Mouse (Mus musculus): ENCODE data around the gene Nell1. TPM values are rescaled to one million over a fixed set of nuclear protein-coding genes. Genes with fewer than 3 reads are reported as not detected.
A peak's percentile ranks its signal among the peaks of the same experiment; 100 is the strongest.

The Nell1 gene
- total and polyA plus RNA-seq, 2 experiments from 2014 or later = 0.05 TPM; not detected in 1

- H3K4me2 ChIP-seq (ENCODE audit: low read depth, low read length) = no peak overlapping the region
- WGBS = 78% methylated on average over 6 of the region's 6 CpGs
- no peaks in the 10 kb centered on the region for H3K9me3 ChIP-seq (replicated peaks; ENCODE audit: control insufficient read depth, low read length)
- DNase-seq (ENCODE audit: low spot score) (no peak), ATAC-seq (ENCODE audit: insufficient read depth, low read depth) (no peak)
- no peaks in the 10 kb centered on the region for H3K4me1 ChIP-seq (ENCODE audit: control insufficient read depth, insufficient read depth)
- no peak overlapping the region for H3K4me3 ChIP-seq (ENCODE audit: low read depth, low read length)
- no peak for TF ChIP-seq CTCF (IDR thresholded peaks at IDR 0.05; ENCODE audit: low read depth)
- TF ChIP-seq EP300 (IDR thresholded peaks at IDR 0.05; ENCODE audit: low read depth) = no peak
- H3K27me3 ChIP-seq (ENCODE audit: control insufficient read depth, insufficient read depth, low read length) = no peaks in the 10 kb centered on the region
- no peak overlapping the region for H3K27ac ChIP-seq (ENCODE audit: low read depth)
- no peaks in the 10 kb centered on the region for H3K36me3 ChIP-seq (replicated peaks; ENCODE audit: control insufficient read depth, insufficient read depth, low read length)
- H3K9ac ChIP-seq (replicated peaks; ENCODE audit: low read depth, low read length) = no peak overlapping the region
Measured at GRCm38 (mm10) chr7:50186306-50186705, 211.6 kb downstream of the Nell1 start.

- Histone ChIP-seq H3K9ac (replicated peaks; ENCODE audit: low read depth, low read length) (no peak overlapping the region), H3K4me2 (ENCODE audit: low read depth, low read length) (no peak overlapping the region), H3K27me3 (ENCODE audit: control insufficient read depth, insufficient read depth, low read length) (no peaks in the 10 kb centered on the region), H3K9me3 (replicated peaks; ENCODE audit: control insufficient read depth, low read length) (no peaks in the 10 kb centered on the region), H3K4me3 (ENCODE audit: low read depth, low read length) (no peak overlapping the region), H3K36me3 (replicated peaks; ENCODE audit: control insufficient read depth, insufficient read depth, low read length) (no peaks in the 10 kb centered on the region), H3K27ac (ENCODE audit: low read depth) (no peak overlapping the region), H3K4me1 (ENCODE audit: control insufficient read depth, insufficient read depth) (no peaks in the 10 kb centered on the region)
- ATAC-seq (ENCODE audit: insufficient read depth, low read depth) (no peak), DNase-seq (ENCODE audit: low spot score) (no peak)
- 86% methylated on average over 7 of the region's 7 CpGs for WGBS
- TF ChIP-seq EP300 (IDR thresholded peaks at IDR 0.05; ENCODE audit: low read depth) = no peak
- TF ChIP-seq CTCF (IDR thresholded peaks at IDR 0.05; ENCODE audit: low read depth) = no peak
Measured at GRCm38 (mm10) chr7:50193955-50194354, 219.3 kb downstream of the Nell1 start.

DNA sequence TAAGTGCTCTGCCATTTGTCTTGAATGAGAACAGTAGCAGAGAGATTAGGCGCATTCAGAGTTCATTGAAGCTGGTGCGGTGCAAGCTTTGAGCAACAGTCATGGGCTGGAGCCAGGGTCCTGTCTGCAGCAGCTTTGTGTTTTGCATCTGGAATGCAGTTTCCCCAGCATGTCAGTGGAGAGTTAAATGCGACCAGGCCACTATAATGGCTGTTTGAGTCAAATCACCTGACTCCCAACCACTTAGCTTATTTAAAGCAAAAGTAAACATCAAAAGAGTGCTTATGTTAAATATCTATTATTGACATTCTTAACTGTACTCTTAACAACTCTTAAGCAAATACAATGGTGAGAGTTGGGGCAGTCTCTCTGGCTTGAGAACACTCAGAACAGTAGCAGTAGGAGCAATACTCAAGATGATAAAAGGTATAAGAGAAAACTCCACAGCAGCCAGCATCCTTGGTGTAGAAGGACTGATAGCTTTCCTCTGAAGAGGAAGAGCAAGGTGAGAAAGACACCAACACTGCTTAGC lies 220.5 kb downstream of the Nell1 start:
- ATAC-seq (ENCODE audit: insufficient read depth, low read depth) (no peak), DNase-seq (ENCODE audit: low spot score) (no peak)
- no peaks in the 10 kb centered on the region for H3K27me3 ChIP-seq (ENCODE audit: control insufficient read depth, insufficient read depth, low read length)
- H3K9ac ChIP-seq (replicated peaks; ENCODE audit: low read depth, low read length) = no peak overlapping the region
- H3K4me2 ChIP-seq (ENCODE audit: low read depth, low read length) = no peak overlapping the region
- no peaks in the 10 kb centered on the region for H3K9me3 ChIP-seq (replicated peaks; ENCODE audit: control insufficient read depth, low read length)
- no peak overlapping the region for H3K27ac ChIP-seq (ENCODE audit: low read depth)
- 43% methylated on average over 3 of the region's 3 CpGs for WGBS
- H3K4me1 ChIP-seq (ENCODE audit: control insufficient read depth, insufficient read depth) = no peaks in the 10 kb centered on the region
- TF ChIP-seq CTCF (IDR thresholded peaks at IDR 0.05; ENCODE audit: low read depth) = no peak
- TF ChIP-seq EP300 (IDR thresholded peaks at IDR 0.05; ENCODE audit: low read depth) = no peak
- H3K4me3 ChIP-seq (ENCODE audit: low read depth, low read length) = no peak overlapping the region
- no peaks in the 10 kb centered on the region for H3K36me3 ChIP-seq (replicated peaks; ENCODE audit: control insufficient read depth, insufficient read depth, low read length)

DNA sequence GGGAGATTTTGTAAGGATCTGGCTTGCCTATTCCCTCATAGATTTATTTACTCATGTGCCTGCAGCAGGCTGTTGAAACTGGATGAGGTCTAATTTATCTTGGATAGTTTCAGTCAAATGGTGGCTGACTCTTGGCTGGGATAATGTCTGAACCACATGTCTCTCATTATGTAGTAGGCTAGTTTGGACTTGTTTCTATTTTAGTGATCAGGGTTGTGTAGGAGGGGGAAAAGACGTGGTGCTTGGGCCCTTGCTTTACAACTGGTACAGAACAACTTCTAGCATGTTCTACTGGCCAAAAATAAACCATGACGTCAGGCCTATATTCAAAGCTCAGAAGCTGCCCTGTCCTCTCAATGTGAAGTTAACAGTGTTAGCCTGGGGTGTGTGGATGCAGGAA lies 230.6 kb downstream of the Nell1 start:
- H3K4me1 ChIP-seq (ENCODE audit: control insufficient read depth, insufficient read depth) = peaks cover 7% of the 10 kb centered on the region
- peak; percentile 90 for DNase-seq (ENCODE audit: low spot score)
- peak; percentile 99 for ATAC-seq (ENCODE audit: insufficient read depth, low read depth)
- H3K9me3 ChIP-seq (replicated peaks; ENCODE audit: control insufficient read depth, low read length) = no peaks in the 10 kb centered on the region
- WGBS = 17% methylated on average over 2 of the region's 2 CpGs
- peak overlapping the region; percentile 73 for H3K27ac ChIP-seq (ENCODE audit: low read depth)
- no peaks in the 10 kb centered on the region for H3K27me3 ChIP-seq (ENCODE audit: control insufficient read depth, insufficient read depth, low read length)
- no peak overlapping the region for H3K4me3 ChIP-seq (ENCODE audit: low read depth, low read length)
- TF ChIP-seq EP300 (IDR thresholded peaks at IDR 0.05; ENCODE audit: low read depth) = no peak
- no peak for TF ChIP-seq CTCF (IDR thresholded peaks at IDR 0.05; ENCODE audit: low read depth)
- H3K9ac ChIP-seq (replicated peaks; ENCODE audit: low read depth, low read length) = no peak overlapping the region
- H3K4me2 ChIP-seq (ENCODE audit: low read depth, low read length) = no peak overlapping the region
- no peaks in the 10 kb centered on the region for H3K36me3 ChIP-seq (replicated peaks; ENCODE audit: control insufficient read depth, insufficient read depth, low read length)

- WGBS = 32% methylated on average over 6 of the region's 6 CpGs
- ATAC-seq (ENCODE audit: insufficient read depth, low read depth) (no peak), DNase-seq (ENCODE audit: low spot score) (no peak)
- Histone ChIP-seq H3K4me2 (ENCODE audit: low read depth, low read length) (no peak overlapping the region), H3K27ac (ENCODE audit: low read depth) (no peak overlapping the region), H3K4me3 (ENCODE audit: low read depth, low read length) (no peak overlapping the region), H3K9ac (replicated peaks; ENCODE audit: low read depth, low read length) (no peak overlapping the region), H3K36me3 (replicated peaks; ENCODE audit: control insufficient read depth, insufficient read depth, low read length) (no peaks in the 10 kb centered on the region), H3K27me3 (ENCODE audit: control insufficient read depth, insufficient read depth, low read length) (no peaks in the 10 kb centered on the region), H3K9me3 (replicated peaks; ENCODE audit: control insufficient read depth, low read length) (no peaks in the 10 kb centered on the region; the same call in 1 of the 2 replicates), H3K4me1 (ENCODE audit: control insufficient read depth, insufficient read depth) (no peaks in the 10 kb centered on the region)
- TF ChIP-seq EP300 (IDR thresholded peaks at IDR 0.05; ENCODE audit: low read depth) (no peak), CTCF (IDR thresholded peaks at IDR 0.05; ENCODE audit: low read depth) (no peak)
Measured at GRCm38 (mm10) chr7:50210678-50211251, 236.1 kb downstream of the Nell1 start.

DNA sequence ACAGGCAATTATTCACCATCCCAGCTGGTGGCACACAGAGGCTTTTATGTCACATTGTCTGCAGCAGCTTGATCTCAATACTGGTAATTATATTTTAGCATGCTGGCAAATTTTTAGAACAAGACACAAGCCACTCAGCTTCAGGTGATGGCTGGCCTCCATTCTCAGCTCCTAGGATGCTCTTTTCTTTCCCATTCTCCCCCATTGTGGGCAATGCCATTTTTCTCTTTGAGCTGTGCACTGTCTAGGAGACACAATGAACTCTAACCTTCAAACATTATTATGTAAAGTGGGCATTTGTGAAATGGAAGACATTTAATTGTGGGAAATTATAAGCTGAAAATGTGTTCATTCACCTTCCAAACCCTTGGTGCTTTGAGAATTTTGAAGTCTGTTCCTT lies 247.2 kb downstream of the Nell1 start:
- Histone ChIP-seq H3K9me3 (replicated peaks; ENCODE audit: control insufficient read depth, low read length) (no peaks in the 10 kb centered on the region), H3K27me3 (ENCODE audit: control insufficient read depth, insufficient read depth, low read length) (no peaks in the 10 kb centered on the region), H3K4me3 (ENCODE audit: low read depth, low read length) (no peak overlapping the region), H3K9ac (replicated peaks; ENCODE audit: low read depth, low read length) (no peak overlapping the region), H3K4me2 (ENCODE audit: low read depth, low read length) (no peak overlapping the region), H3K4me1 (ENCODE audit: control insufficient read depth, insufficient read depth) (no peaks in the 10 kb centered on the region), H3K36me3 (replicated peaks; ENCODE audit: control insufficient read depth, insufficient read depth, low read length) (no peaks in the 10 kb centered on the region), H3K27ac (ENCODE audit: low read depth) (no peak overlapping the region)
- DNase-seq (ENCODE audit: low spot score) (no peak), ATAC-seq (ENCODE audit: insufficient read depth, low read depth) (no peak)
- TF ChIP-seq EP300 (IDR thresholded peaks at IDR 0.05; ENCODE audit: low read depth) = no peak
- TF ChIP-seq CTCF (IDR thresholded peaks at IDR 0.05; ENCODE audit: low read depth) = no peak

Measured in heart, postnatal 0 days (tissue).